Mouse (Mus musculus) MEL-GATA-1-ER (cell line): Measurements from ENCODE around the gene Gm29289.
"Not testable (repeated sequence)": the region's sequence is repeated elsewhere in the genome, so short reads cannot be mapped to it uniquely, and the experiment has no call there.

Source experiments
- DNase-seq: peaks from one replicate; pipeline ENCODE4 v3.0.0-alpha.2; 2012; ENCODE audit warnings: low read depth; ENCODE audit errors: extremely low read depth

Gene Gm29289

GRCm38 (mm10) chrY:2932282-2932681 is at the start of gene Gm29289:
TSS of gene Gm29289 (plus strand) at chrY:2932582.
- DNase-seq = not testable (repeated sequence)

GRCm38 (mm10) chrY:2900689-2901088 is 31.7 kb upstream of the Gm29289 start, which contains the start of gene Gm10352:
TSS of gene Gm10352 (plus strand) at chrY:2900989.
- not testable (repeated sequence) for DNase-seq
